Mouse (Mus musculus) layer of hippocampus, postnatal 25 days (tissue): Measurements from ENCODE around the gene Lurap1l. TPM values are rescaled to one million over a fixed set of nuclear protein-coding genes. Genes with fewer than 3 reads are reported as not detected.
"Not testable (repeated sequence)": the region's sequence is repeated elsewhere in the genome, so short reads cannot be mapped to it uniquely, and the experiment has no call there.

Experiments
- DNase-seq, 2 experiments: peaks; one replicate each; pipeline ENCODE4 v3.0.0; 2022; ENCODE audit warnings: mixed read lengths in 2 of 2, low spot score in 1 of 2; ENCODE audit errors: extremely low spot score in 1 of 2
- total RNA-seq, 2 experiments: library from RNA; stranded (reverse); gene quantifications; 2 replicates each; pipeline ENCODE4 v1.2.3; 2021

Gene Lurap1l
- total RNA-seq, 2 experiments from 2014 or later: 25.1 to 30.2 TPM

DNA sequence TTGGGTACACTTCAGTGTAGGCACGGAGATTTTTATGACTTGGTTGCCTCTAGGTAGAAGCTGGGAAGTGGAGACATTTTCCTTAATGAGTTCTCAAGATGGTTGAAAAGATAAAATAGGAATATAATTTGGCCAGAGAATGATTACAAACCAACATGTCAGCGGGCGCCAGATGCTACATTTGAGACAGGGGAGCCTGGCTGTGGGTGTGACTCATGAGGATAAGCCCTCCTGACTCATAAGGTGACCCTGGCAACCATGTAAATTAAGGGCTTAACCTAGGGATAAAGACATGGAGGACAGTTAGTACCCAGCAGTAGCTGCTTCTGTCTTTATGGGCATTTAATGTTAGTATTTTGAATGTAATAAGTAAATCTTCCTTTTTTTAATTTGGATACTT lies 6.2 kb downstream of the Lurap1l start:
- DNase-seq: no peak

DNA sequence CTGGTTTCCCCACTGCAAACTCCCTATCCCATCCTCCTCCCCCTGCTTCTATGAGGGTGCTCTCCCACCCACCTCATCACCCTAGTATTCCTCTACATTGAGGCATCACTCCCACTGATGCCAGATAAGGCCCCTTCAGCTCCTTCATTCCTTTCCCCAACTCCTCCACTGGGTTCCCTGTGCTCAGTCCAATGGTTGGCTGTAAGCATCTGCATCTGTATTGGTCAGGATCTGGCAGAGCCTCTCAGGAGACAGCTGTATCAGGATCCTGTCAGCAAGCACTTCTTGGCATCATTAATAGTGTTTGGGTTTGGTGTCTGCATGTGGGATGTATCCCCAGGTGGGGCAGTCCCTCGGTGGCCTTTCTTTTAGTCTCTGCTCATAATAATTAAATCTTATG lies 6.7 kb downstream of the Lurap1l start:
- DNase-seq: not testable (repeated sequence)

DNA sequence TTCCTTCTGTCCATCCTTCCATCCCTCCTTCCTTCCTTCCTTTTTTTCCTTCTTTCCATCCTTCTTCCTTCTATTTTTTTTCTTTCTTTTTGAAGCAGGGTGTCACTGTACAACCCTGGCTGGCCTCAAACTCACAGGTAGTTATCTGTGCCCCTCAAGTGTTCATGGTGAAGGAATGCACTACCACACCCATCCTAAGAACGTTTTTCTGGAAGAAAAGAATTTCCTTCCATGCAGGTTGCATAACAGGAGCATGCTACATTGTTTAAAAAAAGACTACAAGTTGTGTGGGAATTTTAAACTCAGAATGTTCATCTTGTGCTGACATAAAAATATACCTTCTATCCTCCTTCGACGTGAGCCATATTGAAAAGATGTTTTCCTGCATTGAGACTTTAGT lies 7.4 kb downstream of the Lurap1l start:
- DNase-seq: no peak

DNA sequence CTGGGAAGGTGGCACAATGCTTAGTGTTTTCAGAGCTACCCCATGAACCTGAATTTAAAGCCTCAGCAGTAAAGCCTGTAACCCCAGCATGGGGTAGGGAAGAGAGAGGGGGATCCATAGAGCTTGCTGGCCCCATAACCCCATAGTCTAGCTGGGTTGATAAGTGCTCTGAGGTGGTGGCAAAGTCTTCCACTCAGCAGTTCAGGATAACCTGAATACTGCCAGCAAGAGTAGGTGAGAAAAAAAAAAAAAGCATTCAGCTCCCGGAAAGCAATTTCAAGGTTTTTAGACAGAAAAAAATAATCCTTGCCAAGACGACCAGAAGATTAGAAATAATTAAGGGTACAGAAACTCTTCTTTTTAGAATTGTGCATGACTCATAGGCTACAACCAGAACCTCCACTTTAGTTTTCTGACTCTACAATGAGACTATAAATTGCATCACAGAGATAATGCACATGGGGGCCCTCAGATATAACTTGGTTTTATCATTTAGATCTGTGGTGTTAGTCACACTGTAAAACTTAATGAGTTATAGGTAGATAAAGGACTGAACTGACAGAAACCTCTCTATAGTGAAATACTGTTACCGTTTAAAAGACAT lies 8.2 kb downstream of the Lurap1l start:
- DNase-seq: no peak

- DNase-seq: no peak
These were observed 8.9 kb downstream of the Lurap1l start for GRCm38 (mm10) chr4:80919217-80919867.

DNA sequence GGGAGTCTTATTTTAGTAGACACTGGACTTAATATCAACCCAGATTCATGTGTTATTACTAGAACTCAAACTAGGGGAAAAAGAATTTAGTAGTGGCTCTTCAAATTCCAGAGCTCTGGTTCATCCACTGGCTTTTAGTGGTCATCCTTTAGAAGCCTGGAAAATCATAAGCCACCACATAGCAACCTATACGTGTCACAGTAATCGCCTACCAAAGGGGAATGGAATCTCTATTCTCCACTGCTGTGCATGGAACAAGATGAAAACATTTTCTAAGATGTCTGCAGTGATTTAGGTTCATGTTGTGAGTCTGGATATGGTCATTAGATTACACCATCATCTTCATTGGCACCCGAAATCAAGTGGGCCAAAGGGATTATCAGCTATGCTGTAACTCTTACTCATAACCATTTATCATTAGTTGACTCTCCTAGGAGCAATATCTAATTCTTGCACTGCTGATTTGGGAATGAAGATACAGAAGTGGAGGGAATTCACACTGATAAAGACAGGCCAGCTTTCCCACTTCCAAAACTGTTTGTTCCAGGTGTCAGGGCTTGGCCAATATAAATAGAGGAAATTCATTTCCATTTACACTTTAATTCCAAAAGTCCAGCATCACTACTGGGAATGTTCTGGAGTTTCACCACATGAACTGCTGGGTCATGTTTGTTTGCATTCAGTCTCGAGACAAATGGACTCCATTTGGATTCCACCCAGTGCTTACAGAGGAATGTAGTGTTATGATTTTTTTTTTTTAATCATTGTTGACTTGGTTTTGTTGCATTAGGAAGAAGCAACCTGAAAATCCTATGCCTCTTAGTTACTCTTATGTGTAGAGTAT lies 11.4 kb downstream of the Lurap1l start:
- no peak for DNase-seq

GRCm38 (mm10) chr4:80922654-80923053 lies 12.2 kb downstream of the Lurap1l start:
- DNase-seq: no peak

DNA sequence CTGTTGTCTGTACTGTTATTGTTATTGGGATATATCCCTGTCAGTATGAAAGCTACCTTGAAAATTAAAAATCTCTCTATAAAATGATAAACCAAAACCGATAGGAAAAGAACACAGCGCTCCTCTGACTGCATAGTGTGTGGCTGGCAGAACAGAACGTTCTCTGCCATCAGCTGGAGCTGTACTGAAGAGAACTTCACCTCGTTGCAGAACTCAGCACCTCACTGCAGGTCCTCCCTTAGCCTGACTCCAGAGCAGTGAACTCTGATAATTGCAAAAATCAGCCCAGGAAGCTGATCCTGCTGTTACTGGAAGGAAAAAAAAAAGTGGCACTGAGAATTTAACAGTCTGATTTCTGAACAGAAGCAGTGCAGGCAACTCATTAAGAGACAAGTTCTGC lies 14.4 kb downstream of the Lurap1l start:
- DNase-seq: no peak

DNA sequence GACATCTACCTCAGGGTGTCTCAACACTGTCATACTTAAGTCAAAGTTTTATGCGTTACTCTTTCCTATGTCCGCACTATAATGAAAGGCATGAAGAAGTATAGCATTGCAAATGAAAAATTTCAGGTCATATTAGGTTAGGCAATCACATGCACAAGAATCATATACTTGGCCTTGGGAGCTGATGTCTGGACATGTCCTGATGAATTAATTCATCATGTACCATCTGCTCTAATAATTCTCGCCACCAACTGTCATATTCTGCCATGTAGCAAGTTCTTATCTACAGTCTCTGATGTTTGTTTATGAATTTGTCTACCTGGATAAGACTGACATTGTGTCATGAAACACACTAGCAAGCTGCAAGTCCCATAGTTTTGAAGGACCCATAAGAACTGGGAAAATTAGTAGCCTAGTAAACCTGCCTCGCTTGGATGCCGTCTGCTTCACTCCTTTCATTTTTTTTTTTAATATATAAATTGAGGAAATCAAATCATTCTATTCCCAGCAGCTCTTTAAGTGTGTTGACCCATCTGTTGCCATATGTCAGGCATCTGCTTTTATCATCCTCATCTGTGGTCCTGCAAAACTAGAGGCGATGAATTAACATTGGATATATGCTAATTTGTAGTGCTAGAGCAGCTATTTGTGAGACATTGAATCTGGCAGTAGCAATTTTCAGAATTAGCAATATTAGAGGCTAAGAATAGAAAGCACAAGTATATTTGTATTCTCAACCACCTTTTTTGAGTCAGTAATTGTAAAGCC lies 15.5 kb downstream of the Lurap1l start:
- DNase-seq: no peak

GRCm38 (mm10) chr4:80934749-80935148 lies 24.3 kb downstream of the Lurap1l start:
- no peak for DNase-seq

DNA sequence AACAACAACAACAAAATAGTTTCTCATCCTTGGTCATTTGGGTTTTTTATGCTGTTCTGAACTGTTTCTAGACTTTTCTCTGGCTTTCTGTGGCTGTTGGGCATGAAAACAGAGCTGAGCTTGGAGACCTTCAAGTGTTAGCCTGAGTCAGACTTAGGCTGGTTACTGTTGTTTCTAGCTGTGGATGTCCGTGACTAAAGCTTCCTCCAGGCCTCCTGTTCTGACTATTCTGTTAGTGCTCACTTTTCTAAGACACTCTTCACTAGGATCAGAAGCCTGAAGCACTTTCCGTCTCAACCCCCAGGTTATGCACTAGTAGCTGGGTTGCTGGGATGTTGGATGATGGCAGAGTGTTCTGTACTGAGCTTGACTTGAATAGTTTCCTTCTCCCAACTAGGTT lies 28.7 kb downstream of the Lurap1l start:
- no peak for DNase-seq

DNA sequence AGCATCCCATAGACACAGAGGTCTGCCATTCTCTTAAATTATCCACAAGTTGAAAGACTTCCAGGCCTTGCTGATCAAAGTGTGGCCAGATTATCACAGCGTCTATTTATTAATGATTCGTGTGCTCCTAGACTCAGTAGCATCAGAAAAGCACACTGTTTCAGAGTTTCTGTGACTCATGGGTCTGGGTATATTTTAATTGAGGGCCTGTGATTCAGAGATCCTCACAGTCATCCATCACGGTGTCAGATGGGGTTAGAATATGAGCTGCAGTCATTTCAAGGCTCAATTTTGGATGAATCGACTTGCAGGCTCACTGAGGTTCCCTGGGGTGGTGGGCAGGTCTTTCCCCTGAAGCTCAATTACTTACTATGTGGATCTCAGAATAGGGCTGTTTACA lies 30.5 kb downstream of the Lurap1l start:
- DNase-seq: no peak

GRCm38 (mm10) chr4:80941978-80942377 lies 31.5 kb downstream of the Lurap1l start:
- DNase-seq: no peak

GRCm38 (mm10) chr4:80944605-80945004 lies 34.2 kb downstream of the Lurap1l start:
- DNase-seq: no peak

DNA sequence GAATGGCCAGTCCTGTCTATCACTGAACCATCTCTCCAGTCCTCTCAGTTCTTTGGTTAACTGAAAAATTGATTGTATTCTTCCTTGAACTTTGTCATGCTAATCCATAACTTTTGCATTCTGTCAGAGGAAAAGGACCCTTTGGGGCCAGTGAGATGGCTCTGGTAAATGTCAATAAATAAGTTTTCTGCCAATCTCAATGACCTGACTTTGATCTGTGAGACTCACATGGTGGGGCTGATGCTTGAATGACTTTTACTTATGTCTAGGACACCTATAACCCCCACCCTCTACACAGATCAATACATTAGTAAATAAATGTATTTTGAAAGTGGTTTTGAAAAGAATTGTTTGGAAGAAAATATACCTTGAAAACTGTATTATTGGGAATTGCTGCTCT lies 38.7 kb downstream of the Lurap1l start:
- no peak for DNase-seq

DNA sequence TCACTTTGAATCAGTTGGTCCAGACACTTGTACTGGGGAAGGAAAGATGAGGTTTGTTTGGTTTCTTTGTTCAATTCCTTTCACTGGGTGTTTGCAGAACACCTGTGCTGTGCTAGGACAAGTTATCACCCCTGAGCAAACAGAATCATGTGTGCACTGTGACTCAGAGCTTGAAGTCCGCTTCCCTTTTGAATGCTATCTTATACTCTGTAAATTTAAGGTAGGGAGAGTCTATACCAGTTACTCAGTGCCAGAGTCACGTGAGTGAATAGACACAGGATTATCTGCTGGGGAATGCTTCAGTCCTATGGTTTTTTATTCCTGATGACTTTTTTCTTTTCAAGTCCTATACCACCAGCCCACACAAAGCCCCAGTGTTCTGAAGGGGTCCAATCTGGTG lies 39.3 kb downstream of the Lurap1l start:
- no peak for DNase-seq

- no peak for DNase-seq
These were observed 39.9 kb downstream of the Lurap1l start for GRCm38 (mm10) chr4:80950280-80950781.

GRCm38 (mm10) chr4:80952653-80953052 lies 42.2 kb downstream of the Lurap1l start:
- no peak for DNase-seq

DNA sequence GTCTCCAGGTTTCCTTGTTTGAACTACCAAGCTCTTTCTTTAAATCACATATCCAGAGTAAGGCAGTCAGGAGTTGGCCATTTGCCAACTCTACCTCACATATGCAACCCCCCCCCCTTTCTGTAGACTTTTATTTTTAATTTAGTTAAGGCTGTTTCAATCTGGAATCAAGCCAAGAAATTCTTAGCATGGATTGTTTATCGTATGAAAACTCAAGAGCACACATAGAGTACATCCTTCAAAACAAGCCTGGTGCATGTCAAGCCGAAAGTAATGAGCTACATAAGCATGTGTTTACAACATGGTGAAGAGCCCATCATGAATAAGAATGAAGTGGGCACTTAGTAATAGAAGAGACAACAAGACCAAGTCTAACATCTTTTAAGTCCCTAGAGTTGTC lies 45.5 kb downstream of the Lurap1l start:
- no peak for DNase-seq

GRCm38 (mm10) chr4:80967526-80967925 lies 57.1 kb downstream of the Lurap1l start:
- DNase-seq: no peak

DNA sequence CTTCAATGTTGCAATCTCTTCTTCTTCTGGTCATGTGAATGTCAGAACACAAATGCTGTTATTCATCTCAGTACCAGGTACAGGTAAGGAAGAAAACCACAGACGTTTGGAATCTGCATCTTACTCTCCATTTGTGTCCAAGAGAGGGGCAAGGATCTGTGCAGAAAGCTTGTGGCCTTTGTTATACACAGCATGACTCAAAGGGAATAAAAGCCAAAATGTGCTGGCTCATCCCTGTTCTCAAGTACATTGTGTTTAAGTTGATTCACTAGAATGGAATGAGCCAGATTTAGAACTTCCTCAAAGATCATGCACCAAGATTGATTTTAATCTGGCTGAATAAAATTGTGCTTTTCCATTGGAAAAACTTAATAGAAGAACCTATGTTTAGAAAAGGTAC lies 61.4 kb downstream of the Lurap1l start:
- DNase-seq: no peak
